1 mouse cellular context compared by ENCODE assay signal in genomic region chr7:29296998-29297397, GRCm38 (mm10).
TF ChIP-seq lines count a peak whose summit lies in the region.

No protein-coding gene starts in this region.

TF ChIP-seq in CH12.LX, 34 proteins besides CTCF, POLR2A, EP300 and RAD21 (continued from another document):
- no peak for TF ChIP-seq NRF1 (IDR thresholded peaks at IDR 0.05; ENCODE audit: low read depth, low read length)
- TF ChIP-seq IRF4 (IDR thresholded peaks at IDR 0.05; ENCODE audit: low read depth, low read length): 0 out of 2 replicates have a peak, but pooled peaks have one; percentile 15
- no peak for TF ChIP-seq E2F4 (IDR thresholded peaks at IDR 0.05; ENCODE audit: insufficient replicate concordance, low read depth, low read length)
- no peak for TF ChIP-seq USF2 (conservative IDR thresholded peaks at IDR 0.05; ENCODE audit: low read depth, low read length)
- no peak for TF ChIP-seq KAT2A (IDR thresholded peaks at IDR 0.05; ENCODE audit: insufficient replicate concordance, low read length)
- peak; percentile 34; the same call in 1 of the 2 replicates for TF ChIP-seq ZC3H11A (IDR thresholded peaks at IDR 0.05; ENCODE audit: low read depth, low read length)
- no peak for TF ChIP-seq ZNF384 (IDR thresholded peaks at IDR 0.05; ENCODE audit: low read depth, low read length)
- no peak for TF ChIP-seq MAZ (IDR thresholded peaks at IDR 0.05; ENCODE audit: low read depth, low read length)
- TF ChIP-seq USF1 (IDR thresholded peaks at IDR 0.05; ENCODE audit: low read depth, low read length): no peak
- no peak for TF ChIP-seq MAFK (IDR thresholded peaks at IDR 0.05; ENCODE audit: insufficient replicate concordance, low read length)
- TF ChIP-seq CHD2 (IDR thresholded peaks at IDR 0.05; ENCODE audit: low read length): no peak
- TF ChIP-seq MAX (IDR thresholded peaks at IDR 0.05; ENCODE audit: low read length): no peak
- TF ChIP-seq RCOR1 (conservative IDR thresholded peaks at IDR 0.05; ENCODE audit: low read depth, low read length): no peak
- peak; percentile 76 for TF ChIP-seq SMC3 (IDR thresholded peaks at IDR 0.05; ENCODE audit: low read depth, low read length)
- TF ChIP-seq TBP (conservative IDR thresholded peaks at IDR 0.05; ENCODE audit: low read depth, low read length): no peak
- TF ChIP-seq ETS1 (conservative IDR thresholded peaks at IDR 0.05; ENCODE audit: low read depth, low read length): no peak
- TF ChIP-seq CHD1 (IDR thresholded peaks at IDR 0.05; ENCODE audit: low read depth, low read length): no peak
- peak; percentile 61; the same call in 1 of the 2 replicates for TF ChIP-seq MYC (IDR thresholded peaks at IDR 0.05; ENCODE audit: low read depth, low read length)
- TF ChIP-seq PAX5 (IDR thresholded peaks at IDR 0.05; ENCODE audit: low read length): no peak
